Mouse (Mus musculus): ENCODE measurements around the gene Tmem185a. TPM values are rescaled to one million over a fixed set of nuclear protein-coding genes. Genes with fewer than 3 reads are reported as not detected.
"Not testable (repeated sequence)": the region's sequence is repeated elsewhere in the genome, so short reads cannot be mapped to it uniquely, and the experiment has no call there.

Gene Tmem185a
- polyA plus RNA-seq, 1 experiment: 8.4 TPM

DNA sequence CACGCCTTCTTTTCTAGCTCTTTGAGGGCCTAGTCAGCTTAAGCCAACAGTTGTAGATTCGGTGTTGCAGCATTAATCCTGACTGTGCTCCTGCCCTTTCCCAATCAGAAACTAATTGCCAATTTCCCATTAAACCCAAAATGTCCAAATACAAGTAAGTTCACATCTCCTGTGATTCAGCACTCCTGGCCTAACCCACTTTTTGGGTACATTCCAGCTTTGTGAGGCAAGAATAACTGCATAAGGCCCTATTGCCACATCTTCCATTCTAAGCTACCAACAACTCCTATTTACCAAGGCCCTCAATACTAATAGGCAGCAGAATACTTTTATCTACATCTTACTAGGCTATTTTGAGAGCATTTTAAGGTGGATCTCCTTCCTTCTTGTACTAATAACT is 11.5 kb downstream of the Tmem185a start:
- no peaks in the 10 kb centered on the region for H3K27me3 ChIP-seq (ENCODE audit: control insufficient read depth, insufficient read depth, low read length)
- WGBS: 81% methylated on average over 2 of the region's 2 CpGs

DNA sequence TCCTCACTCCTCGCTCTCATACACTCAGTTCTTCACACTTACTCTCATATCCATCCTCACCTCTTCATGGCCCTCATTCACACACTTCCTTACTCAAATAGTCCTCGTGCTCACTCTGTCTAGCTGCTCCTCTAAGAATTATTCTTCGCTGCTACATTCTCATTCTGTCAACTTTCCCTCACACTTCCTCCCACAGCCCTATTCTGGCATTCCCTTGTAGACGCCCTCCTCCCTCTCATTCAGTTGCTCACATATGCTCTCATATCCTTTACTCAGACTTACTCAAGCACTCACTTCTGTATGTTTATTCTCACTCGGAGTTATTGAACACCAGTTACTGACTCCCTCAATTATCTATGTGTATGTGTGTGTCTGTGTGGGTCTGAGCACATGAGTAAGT is 13.4 kb downstream of the Tmem185a start:
- Histone ChIP-seq H3K27ac (ENCODE audit: insufficient read depth, low read depth, low read length) (no peak overlapping the region), H3K36me3 (ENCODE audit: control insufficient read depth, insufficient read depth, low read length) (peaks cover 15% of the 10 kb centered on the region), H3K27me3 (ENCODE audit: control insufficient read depth, insufficient read depth, low read length) (no peaks in the 10 kb centered on the region), H3K4me1 (ENCODE audit: control insufficient read depth, insufficient read depth, insufficient read length, low read length) (no peaks in the 10 kb centered on the region), H3K4me3 (ENCODE audit: low read depth, low read length) (no peak overlapping the region)
- TF ChIP-seq CTCF (IDR thresholded peaks at IDR 0.05; ENCODE audit: extremely low read depth, insufficient read length, insufficient replicate concordance, low read depth, low read length) (no peak), POLR2A (IDR thresholded peaks at IDR 0.05; ENCODE audit: low read depth, low read length) (no peak)
- WGBS: 80% methylated on average over 5 of the region's 5 CpGs

More for the DNA sequence above, 11.5 kb downstream of the Tmem185a start:
- Histone ChIP-seq H3K4me3 (ENCODE audit: low read depth, low read length) (no peak overlapping the region), H3K4me1 (ENCODE audit: control insufficient read depth, insufficient read depth, insufficient read length, low read length) (no peaks in the 10 kb centered on the region), H3K27ac (ENCODE audit: insufficient read depth, low read depth, low read length) (no peak overlapping the region), H3K36me3 (ENCODE audit: control insufficient read depth, insufficient read depth, low read length) (peaks cover 12% of the 10 kb centered on the region)
- no peak for TF ChIP-seq POLR2A (IDR thresholded peaks at IDR 0.05; ENCODE audit: low read depth, low read length)
- no peak for TF ChIP-seq CTCF (IDR thresholded peaks at IDR 0.05; ENCODE audit: extremely low read depth, insufficient read length, insufficient replicate concordance, low read depth, low read length)

DNA sequence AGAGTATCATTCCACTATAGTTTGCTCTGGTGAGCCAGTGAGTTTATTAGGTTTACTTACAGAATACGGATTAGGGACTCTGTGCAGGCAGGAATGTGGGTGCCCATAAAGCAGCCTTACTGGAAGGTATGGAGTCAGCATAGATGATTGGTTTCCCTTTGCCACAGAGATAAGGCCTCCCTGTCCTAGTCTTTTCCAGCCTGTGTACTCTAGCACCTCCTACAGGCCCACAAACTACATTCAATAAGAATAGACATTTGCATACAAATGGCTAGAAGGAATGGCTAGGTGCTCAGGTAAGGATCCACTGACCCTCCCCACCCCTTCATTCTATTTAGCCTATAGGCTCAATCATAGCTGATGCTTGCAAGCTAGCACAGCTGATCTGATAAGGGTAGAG is 24.6 kb downstream of the Tmem185a start:
- WGBS: no CpG with 5 or more reads among the region's 1 CpGs

DNA sequence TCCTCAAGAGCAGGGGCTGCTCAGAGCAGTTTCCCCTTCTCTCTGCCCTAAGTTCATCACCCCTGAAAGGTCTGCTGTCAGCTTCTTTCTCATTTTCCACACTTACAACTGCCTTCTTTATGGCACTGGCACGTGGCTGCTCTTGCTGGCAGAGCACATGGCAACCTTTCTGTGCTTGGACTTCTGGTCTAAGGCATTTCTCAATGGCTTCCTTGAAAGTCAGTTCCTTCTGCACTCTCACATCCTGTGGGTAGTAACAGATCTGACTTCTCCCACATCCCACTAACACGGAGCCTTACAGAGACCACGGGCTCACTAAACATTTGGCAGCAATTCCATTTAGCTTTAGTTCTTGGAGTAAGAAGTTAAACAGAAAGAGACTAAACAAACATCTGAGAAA is 51.5 kb downstream of the Tmem185a start:
- not testable (repeated sequence) for H3K36me3 ChIP-seq (ENCODE audit: control insufficient read depth, insufficient read depth, low read length); H3K4me3 ChIP-seq (ENCODE audit: low read depth, low read length); H3K4me1 ChIP-seq (ENCODE audit: control insufficient read depth, insufficient read depth, insufficient read length, low read length); H3K27ac ChIP-seq (ENCODE audit: insufficient read depth, low read depth, low read length); H3K27me3 ChIP-seq (ENCODE audit: control insufficient read depth, insufficient read depth, low read length)
- 65% methylated on average over 3 of the region's 3 CpGs for WGBS

More for the DNA sequence above, 24.6 kb downstream of the Tmem185a start:
- H3K27me3 ChIP-seq (ENCODE audit: control insufficient read depth, insufficient read depth, low read length); H3K36me3 ChIP-seq (ENCODE audit: control insufficient read depth, insufficient read depth, low read length); H3K4me3 ChIP-seq (ENCODE audit: low read depth, low read length); H3K4me1 ChIP-seq (ENCODE audit: control insufficient read depth, insufficient read depth, insufficient read length, low read length); H3K27ac ChIP-seq (ENCODE audit: insufficient read depth, low read depth, low read length): not testable (repeated sequence)

Other genes with a start within 250 kb of the Tmem185a start
- gene Ids, start 112.1 kb downstream of the Tmem185a start, polyA plus RNA-seq (2012; rRNA removed): 3.9 and 6.6 TPM in 2 replicates
- gene 1110012L19Rik, start 91.3 kb downstream of the Tmem185a start, polyA plus RNA-seq (2012; rRNA removed): 1.4 and 3.4 TPM in 2 replicates